In the genomic region with DNA sequence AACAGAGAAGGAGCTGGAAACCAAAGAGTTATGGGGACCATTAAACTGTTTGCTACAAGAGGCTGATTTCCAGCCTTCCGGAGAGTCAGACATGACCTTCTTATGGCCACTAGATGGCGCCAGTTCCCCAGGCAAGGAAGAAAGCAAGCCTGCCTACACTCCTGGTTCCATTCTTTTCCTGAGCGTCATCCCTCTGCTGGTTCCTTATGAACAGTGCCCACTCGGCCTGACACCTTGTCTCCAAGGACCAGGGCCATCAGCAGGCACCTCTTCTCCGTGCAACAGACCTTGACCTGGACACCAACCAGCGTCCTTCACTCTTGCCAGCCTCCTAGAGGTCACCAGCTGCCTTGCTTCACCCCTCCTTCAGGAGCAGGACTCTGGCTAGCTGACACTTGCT, we compare ENCODE assay signal across 8 mouse cellular contexts. TPM values are rescaled to one million over a fixed set of nuclear protein-coding genes. Genes with fewer than 3 reads are reported as not detected.
DNase-seq lines count a peak whose midpoint lies in the region; ATAC-seq and TF ChIP-seq lines count a peak whose summit lies in the region.

No protein-coding gene starts in this region.

- WGBS in forebrain, embryonic 15.5 days: 1% methylated on average over 6 of the region's 6 CpGs
- 5% methylated on average over 6 of the region's 6 CpGs for WGBS in hindbrain, embryonic 12.5 days

- CTCF ChIA-PET in Patski (lab: Charles Lee): interaction anchor here (0.6 to 2.2 kb wide), 13 partner anchors 9 to 404 kb away, joined by 3 to 35 read pairs (median 4); partner anchors contain the start of gene Slc35b1

- H3K27ac ChIP-seq in forebrain, embryonic 15.5 days (replicated peaks): no peak overlapping the region
- H3K27ac ChIP-seq in hindbrain, embryonic 12.5 days: no peak overlapping the region

- peak; percentile 94 for TF ChIP-seq CTCF in Patski (IDR thresholded peaks at IDR 0.05)

- POLR2A ChIA-PET in Patski (lab: Charles Lee): interaction anchor here (1.8 kb wide), 1 partner anchor 134 kb away, joined by 6 read pairs; no protein-coding TSS in a partner anchor

- no peaks in the 10 kb centered on the region for H3K9me3 ChIP-seq in forebrain, embryonic 15.5 days
- no peaks in the 10 kb centered on the region for H3K9me3 ChIP-seq in hindbrain, embryonic 12.5 days (replicated peaks)

- H3K4me1 ChIP-seq in forebrain, embryonic 15.5 days: peaks cover 25% of the 10 kb centered on the region
- peaks cover 21% of the 10 kb centered on the region for H3K4me1 ChIP-seq in hindbrain, embryonic 12.5 days

- DNase-seq in Patski (ENCODE audit: low read depth, low spot score): no peak
- DNase-seq in layer of hippocampus, postnatal 10 days (ENCODE audit: low spot score in 2 of 2): peak; percentile 78 to 82
- DNase-seq in lung, postnatal 14 days: peak; percentile 78
- DNase-seq in right cerebral cortex, adult 2 months (ENCODE audit: low spot score in 2 of 2): peak; percentile 74 to 75

- ATAC-seq in Patski: peak; percentile 72
- ATAC-seq in cerebellum, adult (ENCODE audit: insufficient number of reproducible peaks, low FRiP score, low TSS enrichment): peak; percentile 70; the same call in 1 of the 2 replicates
- ATAC-seq in forebrain, embryonic 15.5 days (replicated peaks): peak; percentile 69
- peak; percentile 57; the same call in 1 of the 2 replicates for ATAC-seq in hindbrain, embryonic 12.5 days (ENCODE audit: low FRiP score)
- ATAC-seq in activated CD4-positive, CD25-positive, alpha-beta regulatory T cell, adult 4 months: no peak

- in situ Hi-C loops in Patski (cut with MboI; ENCODE audit: low pct_unique_long_range_greater_than_20kb): loop anchor here (5.0 kb wide), 1 partner anchor 135 kb away; no protein-coding TSS in a partner anchor

- peaks cover 38% of the 10 kb centered on the region for H3K27me3 ChIP-seq in Patski
- H3K27me3 ChIP-seq in forebrain, embryonic 15.5 days: peaks cover 45% of the 10 kb centered on the region
- peaks cover 55% of the 10 kb centered on the region for H3K27me3 ChIP-seq in hindbrain, embryonic 12.5 days

- no peak overlapping the region for H3K9ac ChIP-seq in forebrain, embryonic 15.5 days (replicated peaks)
- no peak overlapping the region for H3K9ac ChIP-seq in hindbrain, embryonic 12.5 days

- no peak overlapping the region for H3K4me3 ChIP-seq in forebrain, embryonic 15.5 days
- no peak overlapping the region for H3K4me3 ChIP-seq in hindbrain, embryonic 12.5 days

- H3K4me2 ChIP-seq in forebrain, embryonic 15.5 days (replicated peaks): no peak overlapping the region
- H3K4me2 ChIP-seq in hindbrain, embryonic 12.5 days (replicated peaks): no peak overlapping the region

- H3K36me3 ChIP-seq in forebrain, embryonic 15.5 days: no peaks in the 10 kb centered on the region
- no peaks in the 10 kb centered on the region for H3K36me3 ChIP-seq in hindbrain, embryonic 12.5 days

RNA-seq across cellular contexts. Expression of gene Dlx3, which starts 2.9 kb away (rescaled TPM):
- polyA plus RNA-seq in Patski (2021): not detected
- polyA plus RNA-seq in forebrain, embryonic 15.5 days (2015; fragmentation: Nextera tagmentation; extraction: Ambion mirVana): not detected in 2 replicates
- 4.7 and 7.3 TPM in 2 replicates for polyA plus RNA-seq in hindbrain, embryonic 12.5 days (2016; fragmentation: Nextera tagmentation; extraction: Ambion mirVana)
- not detected for total RNA-seq in layer of hippocampus, postnatal 10 days (2021)
- polyA plus RNA-seq in activated CD4-positive, CD25-positive, alpha-beta regulatory T cell, adult 4 months (2017; shearing (Covaris generic)): not detected

RNA-seq across cellular contexts. Expression of gene Dlx4, which starts 29.0 kb away (rescaled TPM):
- polyA plus RNA-seq in Patski (2021): 1.3 TPM
- not detected in 2 replicates for polyA plus RNA-seq in forebrain, embryonic 15.5 days (2015; fragmentation: Nextera tagmentation; extraction: Ambion mirVana)
- polyA plus RNA-seq in hindbrain, embryonic 12.5 days (2016; fragmentation: Nextera tagmentation; extraction: Ambion mirVana): 0.21 and 1.2 TPM in 2 replicates
- total RNA-seq in layer of hippocampus, postnatal 10 days (2021): under 1 TPM in 1 of 2 experiments, not detected in 1; 0.23 TPM
- not detected for polyA plus RNA-seq in activated CD4-positive, CD25-positive, alpha-beta regulatory T cell, adult 4 months (2017; shearing (Covaris generic))

RNA-seq across cellular contexts. Expression of gene Itga3, which starts 40.4 kb away (rescaled TPM):
- polyA plus RNA-seq in Patski (2021): 355 TPM
- 5.9 and 6.9 TPM in 2 replicates for polyA plus RNA-seq in forebrain, embryonic 15.5 days (2015; fragmentation: Nextera tagmentation; extraction: Ambion mirVana)
- polyA plus RNA-seq in hindbrain, embryonic 12.5 days (2016; fragmentation: Nextera tagmentation; extraction: Ambion mirVana): 8.0 and 9.0 TPM in 2 replicates
- 10 to 100 TPM; 16.4 to 18.9 TPM for total RNA-seq in layer of hippocampus, postnatal 10 days (2021)
- polyA plus RNA-seq in activated CD4-positive, CD25-positive, alpha-beta regulatory T cell, adult 4 months (2017; shearing (Covaris generic)): under 1 TPM; 0.56 to 0.64 TPM

Comparison
In these comparisons a context has a peak if more than half of its experiments do, and no peak if none do; other contexts are left out.
1. RNA of gene Itga3, which starts 40.4 kb away (polyA plus RNA-seq): 355 TPM in Patski (single experiment); 8.0 to 9.0 TPM in hindbrain, embryonic 12.5 days, 5.9 to 6.9 TPM in forebrain, embryonic 15.5 days and 0.56 to 0.64 TPM in activated CD4-positive, CD25-positive, alpha-beta regulatory T cell, adult 4 months; every median in the first group is over 10 times any median in the second.